Mouse (Mus musculus) limb, embryonic 13.5 days (tissue): ENCODE measurements around the gene Osbpl10. TPM values are rescaled to one million over a fixed set of nuclear protein-coding genes. Genes with fewer than 3 reads are reported as not detected.

Experiments used
- ATAC-seq: fragments of 200-750 bp; cut with Nextera tagmentation; 2 replicates; pipeline ENCODE4 v1.8.0; 2017; ENCODE audit warnings: low read depth, moderate number of reproducible peaks, moderate TSS enrichment; ENCODE audit not compliant: low FRiP score
- H3K27ac ChIP-seq: fragments of 300-500 bp; sonication (generic); 2 replicates; pipeline ENCODE4 v1.5.1; 2015; ENCODE audit warnings: inconsistent platforms, mild to moderate bottlenecking, moderate library complexity
- H3K27me3 ChIP-seq: fragments of 300-500 bp; sonication (generic); 2 replicates; pipeline ENCODE4 v1.6.1; 2015; ENCODE audit warnings: mild to moderate bottlenecking, inconsistent platforms
- H3K36me3 ChIP-seq: fragments of 300-500 bp; sonication (generic); 2 replicates; pipeline ENCODE4 v1.6.1; 2015; ENCODE audit warnings: inconsistent platforms, mild to moderate bottlenecking, moderate library complexity
- H3K4me1 ChIP-seq: fragments of 300-500 bp; sonication (generic); 2 replicates; pipeline ENCODE4 v1.6.1; 2015; ENCODE audit warnings: inconsistent platforms
- H3K4me2 ChIP-seq: fragments of 300-500 bp; sonication (generic); replicated peaks from 2 replicates; pipeline ENCODE4 v1.6.1; 2015; ENCODE audit warnings: inconsistent platforms, mild to moderate bottlenecking, moderate library complexity
- H3K4me3 ChIP-seq: fragments of 300-500 bp; sonication (generic); 2 replicates; pipeline ENCODE4 v1.5.1; 2015; ENCODE audit warnings: moderate library complexity, mild to moderate bottlenecking, inconsistent platforms
- H3K9ac ChIP-seq: fragments of 300-500 bp; sonication (generic); 2 replicates; pipeline ENCODE4 v1.6.1; 2015; ENCODE audit warnings: mild to moderate bottlenecking, inconsistent platforms
- H3K9me3 ChIP-seq: fragments of 300-500 bp; sonication (generic); 2 replicates; pipeline ENCODE4 v1.6.1; 2016; ENCODE audit warnings: inconsistent platforms
- WGBS: fragments of 180-500 bp; shearing (Covaris S2); methylation state at CpG from one replicate; pipeline ENCODE4 v1.1.7; 2015; 5-methylcytosine and 5-hydroxymethylcytosine counted together
- polyA plus RNA-seq: library from polyadenylated mRNA; unstranded; fragments of >200 nt; fragmentation: Nextera tagmentation; extraction: Ambion mirVana; gene quantifications from 2 replicates; pipeline ENCODE4 v1.2.1, GENCODE M21; 2015

Gene Osbpl10
- polyA plus RNA-seq, 1 experiment from 2014 or later, result 2.8 TPM

GRCm38 (mm10) chr9:115234561-115234960 is 256.2 kb downstream of the Osbpl10 start:
- 92% methylated on average over 2 of the region's 2 CpGs for WGBS
- no peak overlapping the region for H3K27ac ChIP-seq
- H3K4me3 ChIP-seq, result no peak overlapping the region
- no peak overlapping the region for H3K9ac ChIP-seq
- H3K4me1 ChIP-seq, result no peaks in the 10 kb centered on the region
- H3K4me2 ChIP-seq, result no peak overlapping the region
- H3K9me3 ChIP-seq, result no peaks in the 10 kb centered on the region
- H3K27me3 ChIP-seq, result no peaks in the 10 kb centered on the region
- H3K36me3 ChIP-seq, result peaks cover 31% of the 10 kb centered on the region
- ATAC-seq, result no peak

GRCm38 (mm10) chr9:115236352-115236841 is 258.0 kb downstream of the Osbpl10 start:
- Histone ChIP-seq H3K4me3 (no peak overlapping the region), H3K4me1 (no peaks in the 10 kb centered on the region), H3K27me3 (no peaks in the 10 kb centered on the region), H3K9ac (no peak overlapping the region), H3K9me3 (no peaks in the 10 kb centered on the region), H3K27ac (no peak overlapping the region), H3K4me2 (no peak overlapping the region), H3K36me3 (peaks cover 38% of the 10 kb centered on the region)
- WGBS, result 90% methylated on average over 8 of the region's 8 CpGs
- no peak for ATAC-seq

DNA sequence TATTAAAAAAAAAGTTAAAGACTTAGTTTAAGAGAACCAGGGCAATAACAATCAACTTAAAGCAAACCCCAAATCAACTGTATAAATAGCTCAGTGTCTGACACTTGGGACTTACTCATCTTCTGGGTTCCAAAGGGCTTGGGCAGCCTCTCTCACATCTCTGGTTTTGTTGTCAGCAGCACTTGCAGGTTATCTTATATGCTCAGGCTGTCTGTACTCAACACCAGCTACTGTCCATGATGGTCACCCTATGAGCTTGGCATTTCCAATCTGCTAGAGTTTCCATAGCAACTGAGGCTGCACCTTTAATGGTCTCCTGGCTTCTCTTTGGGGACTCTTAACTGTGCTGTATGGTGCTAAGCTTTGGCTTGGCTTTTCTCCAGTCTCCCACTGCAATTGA is 259.6 kb downstream of the Osbpl10 start:
- peaks cover 41% of the 10 kb centered on the region for H3K36me3 ChIP-seq
- H3K9me3 ChIP-seq, result no peaks in the 10 kb centered on the region
- no peaks in the 10 kb centered on the region for H3K27me3 ChIP-seq
- no peak overlapping the region for H3K27ac ChIP-seq
- H3K4me3 ChIP-seq, result no peak overlapping the region
- H3K9ac ChIP-seq, result no peak overlapping the region
- 0 out of 2 replicates have a peak, but pooled peaks cover under 1% of the 10 kb centered on the region for H3K4me1 ChIP-seq
- no peak for ATAC-seq
- H3K4me2 ChIP-seq, result no peak overlapping the region

- Histone ChIP-seq H3K4me2 (no peak overlapping the region), H3K9me3 (no peaks in the 10 kb centered on the region), H3K4me1 (peaks cover 13% of the 10 kb centered on the region; the same call in 1 of the 2 replicates), H3K9ac (no peak overlapping the region), H3K27me3 (no peaks in the 10 kb centered on the region), H3K27ac (no peak overlapping the region), H3K4me3 (no peak overlapping the region), H3K36me3 (peaks cover 55% of the 10 kb centered on the region)
- no peak for ATAC-seq
- 97% methylated on average over 5 of the region's 5 CpGs for WGBS
Measured at GRCm38 (mm10) chr9:115239861-115240260, 261.5 kb downstream of the Osbpl10 start.

GRCm38 (mm10) chr9:115243630-115244029 is 265.3 kb downstream of the Osbpl10 start:
- H3K9me3 ChIP-seq, result no peaks in the 10 kb centered on the region
- H3K4me3 ChIP-seq, result no peak overlapping the region
- no peak overlapping the region for H3K4me2 ChIP-seq
- H3K4me1 ChIP-seq, result peaks cover 17% of the 10 kb centered on the region; the same call in 1 of the 2 replicates
- H3K27ac ChIP-seq, result no peak overlapping the region
- peaks cover 89% of the 10 kb centered on the region for H3K36me3 ChIP-seq
- WGBS, result 48% methylated on average over 6 of the region's 6 CpGs
- H3K27me3 ChIP-seq, result no peaks in the 10 kb centered on the region
- no peak for ATAC-seq
- no peak overlapping the region for H3K9ac ChIP-seq

DNA sequence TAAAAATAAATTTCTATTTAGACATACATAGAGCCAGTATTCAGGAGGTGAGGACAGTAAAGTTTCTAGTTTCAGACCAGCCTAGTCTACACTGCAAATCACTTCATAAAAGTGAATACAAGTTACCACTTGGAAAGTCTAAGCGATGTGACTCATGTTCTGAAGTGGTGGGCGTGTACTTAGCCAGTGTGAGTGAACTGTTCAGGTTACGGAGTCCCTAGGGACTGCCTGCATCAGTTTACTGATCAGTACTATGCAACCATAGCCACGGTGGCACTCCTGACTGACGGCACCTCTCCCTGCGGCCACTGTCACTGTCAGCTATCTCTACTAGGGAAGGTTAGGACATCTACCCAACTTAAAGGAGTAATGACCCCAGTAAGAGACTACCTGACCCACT is 266.7 kb downstream of the Osbpl10 start:
- H3K9ac ChIP-seq, result no peak overlapping the region
- no peak for ATAC-seq
- no peaks in the 10 kb centered on the region for H3K27me3 ChIP-seq
- 77% methylated on average over 6 of the region's 6 CpGs for WGBS
- peaks cover 92% of the 10 kb centered on the region for H3K36me3 ChIP-seq
- H3K9me3 ChIP-seq, result no peaks in the 10 kb centered on the region
- H3K4me3 ChIP-seq, result no peak overlapping the region
- no peak overlapping the region for H3K4me2 ChIP-seq
- H3K27ac ChIP-seq, result no peak overlapping the region
- H3K4me1 ChIP-seq, result peaks cover 17% of the 10 kb centered on the region; the same call in 1 of the 2 replicates

- Histone ChIP-seq H3K9ac (no peak overlapping the region), H3K36me3 (peaks cover 79% of the 10 kb centered on the region), H3K4me2 (no peak overlapping the region), H3K27me3 (no peaks in the 10 kb centered on the region), H3K4me1 (peaks cover 5% of the 10 kb centered on the region; the same call in 1 of the 2 replicates), H3K4me3 (no peak overlapping the region), H3K27ac (no peak overlapping the region), H3K9me3 (no peaks in the 10 kb centered on the region)
- ATAC-seq, result no peak
- 75% methylated on average over 5 of the region's 5 CpGs for WGBS
Measured at GRCm38 (mm10) chr9:115249145-115249544, 270.8 kb downstream of the Osbpl10 start.

GRCm38 (mm10) chr9:115257733-115258286 is 279.4 kb downstream of the Osbpl10 start:
- H3K4me1 ChIP-seq, result peaks cover 14% of the 10 kb centered on the region; the same call in 1 of the 2 replicates
- no peak overlapping the region for H3K27ac ChIP-seq
- H3K4me3 ChIP-seq, result no peak overlapping the region
- H3K36me3 ChIP-seq, result peaks cover 49% of the 10 kb centered on the region
- H3K4me2 ChIP-seq, result no peak overlapping the region
- no peaks in the 10 kb centered on the region for H3K9me3 ChIP-seq
- no peak for ATAC-seq
- H3K9ac ChIP-seq, result no peak overlapping the region
- WGBS, result 82% methylated on average over 6 of the region's 6 CpGs
- H3K27me3 ChIP-seq, result no peaks in the 10 kb centered on the region

- no peak for ATAC-seq
- H3K27me3 ChIP-seq, result no peaks in the 10 kb centered on the region
- H3K4me1 ChIP-seq, result peaks cover 14% of the 10 kb centered on the region; the same call in 1 of the 2 replicates
- H3K36me3 ChIP-seq, result peaks cover 42% of the 10 kb centered on the region
- H3K27ac ChIP-seq, result no peak overlapping the region
- H3K9ac ChIP-seq, result no peak overlapping the region
- 87% methylated on average over 4 of the region's 4 CpGs for WGBS
- no peaks in the 10 kb centered on the region for H3K9me3 ChIP-seq
- H3K4me2 ChIP-seq, result no peak overlapping the region
- H3K4me3 ChIP-seq, result no peak overlapping the region
Measured at GRCm38 (mm10) chr9:115259866-115260265, 281.5 kb downstream of the Osbpl10 start.

- Histone ChIP-seq H3K4me2 (no peak overlapping the region), H3K27ac (no peak overlapping the region), H3K9ac (no peak overlapping the region), H3K27me3 (no peaks in the 10 kb centered on the region), H3K4me3 (no peak overlapping the region), H3K36me3 (peaks cover 40% of the 10 kb centered on the region), H3K4me1 (peaks cover 14% of the 10 kb centered on the region; the same call in 1 of the 2 replicates), H3K9me3 (no peaks in the 10 kb centered on the region)
- WGBS, result 88% methylated on average over 7 of the region's 7 CpGs
- no peak for ATAC-seq
Measured at GRCm38 (mm10) chr9:115260464-115260863, 282.1 kb downstream of the Osbpl10 start.

- no peak overlapping the region for H3K4me2 ChIP-seq
- H3K9ac ChIP-seq, result no peak overlapping the region
- H3K9me3 ChIP-seq, result no peaks in the 10 kb centered on the region
- no peak overlapping the region for H3K4me3 ChIP-seq
- peaks cover 14% of the 10 kb centered on the region; the same call in 1 of the 2 replicates for H3K4me1 ChIP-seq
- no peak overlapping the region for H3K27ac ChIP-seq
- no peaks in the 10 kb centered on the region for H3K27me3 ChIP-seq
- peak; percentile 51; the same call in 1 of the 2 replicates for ATAC-seq
- peaks cover 39% of the 10 kb centered on the region for H3K36me3 ChIP-seq
- WGBS, result 53% methylated on average over 8 of the region's 8 CpGs
Measured at GRCm38 (mm10) chr9:115261456-115261855, 283.1 kb downstream of the Osbpl10 start.

DNA sequence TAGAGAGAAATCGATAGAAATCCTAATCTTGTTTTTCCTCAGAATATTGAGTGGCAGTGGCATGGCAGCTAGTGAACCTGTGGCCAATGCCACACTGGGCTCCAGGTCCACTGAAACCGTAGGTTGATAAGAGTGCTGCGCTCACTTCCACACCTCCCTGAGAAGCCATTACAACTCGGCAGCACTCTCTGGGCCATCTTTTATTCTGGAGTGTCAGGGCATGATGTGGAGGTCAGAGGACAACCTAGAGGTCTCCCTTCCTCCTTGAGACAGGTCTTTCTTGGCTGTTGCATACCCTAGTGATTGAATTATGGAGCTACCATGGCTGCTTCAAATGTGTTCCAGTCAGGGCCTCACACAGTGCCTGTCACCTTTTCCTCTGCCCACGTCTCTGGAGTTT is 283.5 kb downstream of the Osbpl10 start:
- H3K27me3 ChIP-seq, result no peaks in the 10 kb centered on the region
- H3K9me3 ChIP-seq, result no peaks in the 10 kb centered on the region
- H3K36me3 ChIP-seq, result peaks cover 35% of the 10 kb centered on the region
- 55% methylated on average over 5 of the region's 5 CpGs for WGBS
- no peak overlapping the region for H3K4me3 ChIP-seq
- H3K9ac ChIP-seq, result no peak overlapping the region
- no peak overlapping the region for H3K27ac ChIP-seq
- no peak for ATAC-seq
- no peak overlapping the region for H3K4me2 ChIP-seq
- peaks cover 14% of the 10 kb centered on the region; the same call in 1 of the 2 replicates for H3K4me1 ChIP-seq

DNA sequence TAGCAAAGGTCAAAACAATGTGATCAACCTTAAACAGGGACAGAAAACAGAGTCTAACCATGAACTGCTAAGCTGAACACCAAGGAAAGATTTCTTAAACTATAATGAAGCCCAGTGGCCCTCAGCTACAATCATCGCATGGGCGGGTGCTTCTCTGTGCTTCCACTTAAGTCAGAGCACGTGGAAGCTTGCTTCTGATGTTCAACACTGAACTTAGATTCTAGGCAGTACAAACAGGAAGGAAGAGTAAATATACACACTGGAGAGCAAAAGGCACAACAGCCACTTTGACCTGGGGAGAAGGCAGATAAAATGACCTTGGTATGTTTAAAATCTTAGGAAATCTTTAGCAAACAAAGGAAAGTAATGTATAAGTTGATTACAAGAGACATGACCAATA is 293.2 kb downstream of the Osbpl10 start:
- H3K9me3 ChIP-seq, result no peaks in the 10 kb centered on the region
- H3K9ac ChIP-seq, result no peak overlapping the region
- no peak overlapping the region for H3K4me2 ChIP-seq
- H3K27me3 ChIP-seq, result no peaks in the 10 kb centered on the region
- no peak overlapping the region for H3K27ac ChIP-seq
- 88% methylated on average over 3 of the region's 3 CpGs for WGBS
- no peak for ATAC-seq
- H3K4me1 ChIP-seq, result no peaks in the 10 kb centered on the region
- peaks cover 44% of the 10 kb centered on the region for H3K36me3 ChIP-seq
- H3K4me3 ChIP-seq, result no peak overlapping the region
